8 mouse cellular contexts compared by ENCODE assay signal in genomic region chr11:89302816-89303180, GRCm38 (mm10). TPM values are rescaled to one million over a fixed set of nuclear protein-coding genes. Genes with fewer than 3 reads are reported as not detected.
A peak's percentile ranks its signal among the peaks of the same experiment; 100 is the strongest.
DNase-seq lines count a peak whose midpoint lies in the region; ATAC-seq and TF ChIP-seq lines count a peak whose summit lies in the region.

No protein-coding gene starts in this region.

- peaks cover 10% of the 10 kb centered on the region; the same call in 1 of the 2 replicates for H3K4me1 ChIP-seq in spleen, adult 2 months (ENCODE audit: control insufficient read depth, insufficient read depth, insufficient read length)
- H3K4me1 ChIP-seq in forebrain, embryonic 14.5 days (ENCODE audit: control insufficient read depth, insufficient read depth, low read length), result peaks cover 16% of the 10 kb centered on the region
- peaks cover 8% of the 10 kb centered on the region; the same call in 1 of the 2 replicates for H3K4me1 ChIP-seq in heart, postnatal 0 days (ENCODE audit: control insufficient read depth, insufficient read depth)
- H3K4me1 ChIP-seq in liver, embryonic 15.5 days (replicated peaks), result 0 out of 2 replicates have a peak, but pooled peaks cover 6% of the 10 kb centered on the region
- H3K4me1 ChIP-seq in neural tube, embryonic 14.5 days (ENCODE audit: control insufficient read depth, insufficient read depth, low read length), result peaks cover 11% of the 10 kb centered on the region

- H3K4me3 ChIP-seq in spleen, adult 2 months (ENCODE audit: extremely low read depth, insufficient read depth, insufficient read length), result peak overlapping the region; percentile 27; the same call in 1 of the 2 replicates
- H3K4me3 ChIP-seq in forebrain, embryonic 14.5 days (ENCODE audit: low read depth, low read length), result peak overlapping the region; percentile 73
- H3K4me3 ChIP-seq in heart, postnatal 0 days (ENCODE audit: low read depth, low read length), result peak overlapping the region; percentile 68
- H3K4me3 ChIP-seq in liver, embryonic 15.5 days (replicated peaks), result peak overlapping the region; percentile 39
- peak overlapping the region; percentile 64 for H3K4me3 ChIP-seq in neural tube, embryonic 14.5 days (ENCODE audit: low read depth, low read length)

- peak; percentile 66 for ATAC-seq in forebrain, embryonic 14.5 days
- peak; percentile 33 for ATAC-seq in heart, postnatal 0 days (ENCODE audit: insufficient read depth, low read depth)
- no peak for ATAC-seq in liver, embryonic 15.5 days (ENCODE audit: insufficient read depth)
- peak; percentile 76 for ATAC-seq in neural tube, embryonic 14.5 days (ENCODE audit: low read depth)

- TF ChIP-seq CTCF in spleen, adult 2 months (IDR thresholded peaks at IDR 0.05; ENCODE audit: extremely low read depth, insufficient read depth, insufficient read length, insufficient replicate concordance), result no peak
- no peak for TF ChIP-seq CTCF in heart, postnatal 0 days (IDR thresholded peaks at IDR 0.05; ENCODE audit: low read depth)

- no peaks in the 10 kb centered on the region for H3K9me3 ChIP-seq in forebrain, embryonic 14.5 days (replicated peaks; ENCODE audit: control insufficient read depth, low read length)
- H3K9me3 ChIP-seq in heart, postnatal 0 days (replicated peaks; ENCODE audit: control insufficient read depth, low read length), result no peaks in the 10 kb centered on the region
- no peaks in the 10 kb centered on the region for H3K9me3 ChIP-seq in liver, embryonic 15.5 days (replicated peaks)
- no peaks in the 10 kb centered on the region for H3K9me3 ChIP-seq in neural tube, embryonic 14.5 days (ENCODE audit: control insufficient read depth, low read length)

- DNase-seq in spleen, adult 2 months (ENCODE audit: low read depth in 1 of 2, low spot score in 2 of 2), result no peak
- DNase-seq in spleen, adult 12 weeks (ENCODE audit: low spot score), result no peak
- peak; percentile 89 for DNase-seq in forebrain, embryonic 14.5 days (ENCODE audit: low spot score)
- peak; percentile 31 for DNase-seq in heart, postnatal 0 days (ENCODE audit: low spot score)
- peak; percentile 49 to 67 for DNase-seq in kidney, postnatal 36 days
- DNase-seq in urinary bladder, postnatal 25 days (ENCODE audit: low spot score), result peak; percentile 44

- no peak for TF ChIP-seq POLR2A in spleen, adult 2 months (IDR thresholded peaks at IDR 0.05; ENCODE audit: low read depth, low read length)

- H3K4me2 ChIP-seq in forebrain, embryonic 14.5 days (ENCODE audit: low read length), result peak overlapping the region; percentile 92
- H3K4me2 ChIP-seq in heart, postnatal 0 days (ENCODE audit: low read depth, low read length), result peak overlapping the region; percentile 76
- H3K4me2 ChIP-seq in liver, embryonic 15.5 days, result peak overlapping the region; percentile 62
- H3K4me2 ChIP-seq in neural tube, embryonic 14.5 days (ENCODE audit: low read depth, low read length), result peak overlapping the region; percentile 91

- peak overlapping the region; percentile 75 for H3K9ac ChIP-seq in forebrain, embryonic 14.5 days (ENCODE audit: low read length)
- H3K9ac ChIP-seq in heart, postnatal 0 days (replicated peaks; ENCODE audit: low read depth, low read length), result peak overlapping the region; percentile 25
- no peak overlapping the region for H3K9ac ChIP-seq in liver, embryonic 15.5 days
- peak overlapping the region; percentile 63 for H3K9ac ChIP-seq in neural tube, embryonic 14.5 days (replicated peaks; ENCODE audit: low read depth, low read length)

- peaks cover 36% of the 10 kb centered on the region for H3K27me3 ChIP-seq in spleen, adult 2 months (ENCODE audit: control insufficient read depth, insufficient read depth, low read length)
- 0 out of 2 replicates have a peak, but pooled peaks cover 4% of the 10 kb centered on the region for H3K27me3 ChIP-seq in forebrain, embryonic 14.5 days (replicated peaks; ENCODE audit: control insufficient read depth, insufficient read depth, low read length)
- H3K27me3 ChIP-seq in heart, postnatal 0 days (ENCODE audit: control insufficient read depth, insufficient read depth, low read length), result peaks cover 51% of the 10 kb centered on the region
- peaks cover 93% of the 10 kb centered on the region for H3K27me3 ChIP-seq in liver, embryonic 15.5 days
- no peaks in the 10 kb centered on the region for H3K27me3 ChIP-seq in neural tube, embryonic 14.5 days (ENCODE audit: control insufficient read depth, insufficient read depth, low read length)

- WGBS in spleen, adult 2 months, result 1% methylated on average over 26 of the region's 29 CpGs
- WGBS in forebrain, embryonic 14.5 days, result under 1% methylated on average over 26 of the region's 29 CpGs
- 2% methylated on average over 23 of the region's 29 CpGs for WGBS in heart, postnatal 0 days
- WGBS in liver, embryonic 15.5 days (ENCODE audit: insufficient replicate concordance), result 1% methylated on average over 28 of the region's 29 CpGs
- 0% methylated on average over 23 of the region's 29 CpGs for WGBS in neural tube, embryonic 14.5 days

- H3K36me3 ChIP-seq in spleen, adult 2 months (ENCODE audit: control insufficient read depth, insufficient read depth, low read length), result no peaks in the 10 kb centered on the region
- H3K36me3 ChIP-seq in forebrain, embryonic 14.5 days (ENCODE audit: control insufficient read depth, insufficient read depth, low read length), result no peaks in the 10 kb centered on the region
- H3K36me3 ChIP-seq in heart, postnatal 0 days (replicated peaks; ENCODE audit: control insufficient read depth, insufficient read depth, low read length), result no peaks in the 10 kb centered on the region
- H3K36me3 ChIP-seq in liver, embryonic 15.5 days (replicated peaks), result no peaks in the 10 kb centered on the region
- no peaks in the 10 kb centered on the region for H3K36me3 ChIP-seq in neural tube, embryonic 14.5 days (ENCODE audit: control insufficient read depth, insufficient read depth, low read length)

- H3K27ac ChIP-seq in spleen, adult 2 months (ENCODE audit: insufficient read depth, low read length), result no peak overlapping the region
- peak overlapping the region; percentile 92 for H3K27ac ChIP-seq in forebrain, embryonic 14.5 days (ENCODE audit: low read depth, low read length)
- no peak overlapping the region for H3K27ac ChIP-seq in heart, postnatal 0 days (ENCODE audit: low read depth)
- no peak overlapping the region for H3K27ac ChIP-seq in liver, embryonic 15.5 days (replicated peaks)
- H3K27ac ChIP-seq in neural tube, embryonic 14.5 days (ENCODE audit: low read depth, low read length), result peak overlapping the region; percentile 74

- no peak for TF ChIP-seq EP300 in heart, postnatal 0 days (IDR thresholded peaks at IDR 0.05; ENCODE audit: low read depth)

RNA-seq across cellular contexts. Expression of gene Nog, which starts 0.7 kb away (rescaled TPM):
- 0.30 and 1.3 TPM in 2 replicates for polyA plus RNA-seq in spleen, adult 2 months (2012; rRNA removed)
- polyA plus RNA-seq in forebrain, embryonic 14.5 days (2014; fragmentation: Nextera tagmentation; extraction: Ambion mirVana), result 3.7 and 4.2 TPM in 2 replicates
- 0.85 TPM in 1 of 2 replicates, not detected in the other for total RNA-seq in heart, postnatal 0 days (2014; rRNA removed; ENCODE audit: low replicate concordance)
- polyA plus RNA-seq in heart, postnatal 0 days (2015; fragmentation: Nextera tagmentation; extraction: Ambion mirVana), result 0.14 TPM in 1 of 2 replicates, not detected in the other
- polyA plus RNA-seq in liver, embryonic 15.5 days (2015; fragmentation: Nextera tagmentation; extraction: Ambion mirVana), result not detected in 2 replicates
- 3.6 and 4.4 TPM in 2 replicates for polyA plus RNA-seq in neural tube, embryonic 14.5 days (2014; fragmentation: Nextera tagmentation; extraction: Ambion mirVana)

Comparison
In these comparisons a context has a peak if more than half of its experiments do, and no peak if none do; other contexts are left out.
1. DNase-seq: peak in forebrain, embryonic 14.5 days (single experiment), heart, postnatal 0 days (single experiment), kidney, postnatal 36 days (2 of 2) and urinary bladder, postnatal 25 days (single experiment); none in spleen, adult 2 months (0 of 2) and spleen, adult 12 weeks (single experiment).
2. H3K27ac ChIP-seq: peak in forebrain, embryonic 14.5 days (single experiment) and neural tube, embryonic 14.5 days (single experiment); none in spleen, adult 2 months (single experiment), heart, postnatal 0 days (single experiment) and liver, embryonic 15.5 days (single experiment).
3. Peak in every context shown above with its lines, with median percentiles within 50 percentile points of each other: H3K4me3 ChIP-seq and H3K4me2 ChIP-seq.